Mouse (Mus musculus) left cerebral cortex, adult 9 months (tissue): Measurements from ENCODE around the gene Kxd1.

Experiments used
- DNase-seq, 2 experiments: peaks; one replicate each; pipeline ENCODE4 v3.0.0; 2022; ENCODE audit warnings: low spot score in 2 of 2

The Kxd1 gene

GRCm38 (mm10) chr8:70467907-70468306 lies 59.8 kb downstream of the Kxd1 start:
- DNase-seq = no peak

GRCm38 (mm10) chr8:70467229-70467725 lies 60.5 kb downstream of the Kxd1 start:
- DNase-seq = no peak

- DNase-seq = no peak
Observed at GRCm38 (mm10) chr8:70466771-70467170, 61.0 kb downstream of the Kxd1 start.

- no peak for DNase-seq
Observed at GRCm38 (mm10) chr8:70466305-70466704, 61.5 kb downstream of the Kxd1 start.

GRCm38 (mm10) chr8:70465701-70466100 lies 62.1 kb downstream of the Kxd1 start:
- no peak for DNase-seq

GRCm38 (mm10) chr8:70464162-70464561 lies 63.6 kb downstream of the Kxd1 start:
- DNase-seq = no peak

GRCm38 (mm10) chr8:70463306-70463705 lies 64.5 kb downstream of the Kxd1 start:
- DNase-seq = peak in 1 of 2 experiments; percentile 73

GRCm38 (mm10) chr8:70462516-70462813 lies 65.3 kb downstream of the Kxd1 start:
- DNase-seq = no peak

GRCm38 (mm10) chr8:70461765-70462515 lies 65.8 kb downstream of the Kxd1 start:
- DNase-seq = no peak

- DNase-seq = no peak
Observed at GRCm38 (mm10) chr8:70460606-70461005, 67.2 kb downstream of the Kxd1 start.

GRCm38 (mm10) chr8:70460199-70460598 lies 67.6 kb downstream of the Kxd1 start:
- DNase-seq = no peak

- DNase-seq = no peak
Observed at GRCm38 (mm10) chr8:70459636-70460035, 68.1 kb downstream of the Kxd1 start.

GRCm38 (mm10) chr8:70458462-70458861 lies 69.3 kb downstream of the Kxd1 start:
- DNase-seq = no peak
